10 mouse cellular contexts compared by ENCODE assay signal in the genomic region with DNA sequence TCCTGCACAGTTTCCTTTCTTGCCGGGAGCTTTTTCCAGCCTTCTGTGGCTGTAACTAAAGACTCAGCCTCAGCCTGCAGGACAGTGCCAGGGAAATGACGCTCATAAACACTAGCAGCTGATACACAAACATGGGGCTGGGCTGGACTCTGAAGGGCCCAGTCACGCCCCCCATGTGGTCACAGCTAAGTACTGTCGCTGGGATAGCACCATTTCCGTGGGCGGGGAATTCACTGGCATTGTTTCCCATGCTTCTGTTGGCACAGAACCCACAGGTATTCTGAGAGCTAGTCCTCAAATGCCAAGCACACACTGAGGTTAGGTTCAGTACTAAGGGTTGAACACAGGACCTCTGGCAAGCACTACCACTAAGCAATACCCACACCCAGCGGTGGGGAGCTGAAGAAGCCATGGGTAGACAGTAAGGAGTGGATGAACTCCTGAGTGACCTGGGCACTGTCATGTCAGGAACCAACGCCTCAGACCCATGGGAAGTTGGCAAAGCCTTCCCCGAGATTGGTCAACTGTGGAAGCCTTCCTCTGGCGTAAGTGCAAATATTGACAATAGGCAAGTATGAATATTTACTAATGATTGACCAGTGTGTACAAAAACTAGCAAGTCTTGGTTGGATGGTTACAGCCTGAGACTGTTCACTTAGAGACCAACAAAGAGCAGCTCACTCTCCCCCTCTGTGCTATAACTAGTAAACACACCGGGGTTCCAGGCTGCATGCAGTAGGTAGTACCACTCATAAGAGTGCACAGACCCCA. TPM values are rescaled to one million over a fixed set of nuclear protein-coding genes. Genes with fewer than 3 reads are reported as not detected.
DNase-seq lines count a peak whose midpoint lies in the region; ATAC-seq and TF ChIP-seq lines count a peak whose summit lies in the region.
"Had no signal": no experiment of that assay in that cellular context is flagged by ENCODE, and none has a peak within 500 bp of the region (broad histone marks: within the 10 kb centered on the region; RNA-seq: fewer than 3 reads in every experiment).

No protein-coding gene starts in this region.

- WGBS in kidney, embryonic 14.5 days: 54% methylated on average over 11 of the region's 11 CpGs
- WGBS in cerebellum, adult 2 months: 39% methylated on average over 11 of the region's 11 CpGs
- WGBS in heart, embryonic 15.5 days: 53% methylated on average over 11 of the region's 11 CpGs
- WGBS in lung, embryonic 14.5 days: 51% methylated on average over 11 of the region's 11 CpGs
- 65% methylated on average over 11 of the region's 11 CpGs for WGBS in hindbrain, embryonic 14.5 days

- no peaks in the 10 kb centered on the region; the same call in 1 of the 2 replicates for H3K27me3 ChIP-seq in kidney, embryonic 14.5 days (ENCODE audit: control insufficient read depth, insufficient read depth, low read length)
- H3K27me3 ChIP-seq in cerebellum, adult 2 months (ENCODE audit: control insufficient read depth, insufficient read depth, low read length): no peaks in the 10 kb centered on the region
- peaks cover 14% of the 10 kb centered on the region; the same call in 1 of the 2 replicates for H3K27me3 ChIP-seq in heart, embryonic 15.5 days
- H3K27me3 ChIP-seq in lung, embryonic 14.5 days (ENCODE audit: insufficient read depth, low read length): peaks cover 13% of the 10 kb centered on the region; the same call in 1 of the 2 replicates
- H3K27me3 ChIP-seq in hindbrain, embryonic 14.5 days (ENCODE audit: control insufficient read depth, insufficient read depth, low read length): no peaks in the 10 kb centered on the region

- DNase-seq in kidney, adult 18-20 months: peak; percentile 32
- peak; percentile 61 to 78 for DNase-seq in cerebellum, adult 2 months
- DNase-seq in lung, embryonic 14.5 days: peak; percentile 79
- DNase-seq in thymus, postnatal 25 days: no peak
- no peak for DNase-seq in frontal cortex, postnatal 25 days (ENCODE audit: low spot score in 2 of 2)
- no peak for DNase-seq in hindbrain, embryonic 14.5 days (ENCODE audit: low spot score)

- no peaks in the 10 kb centered on the region for H3K36me3 ChIP-seq in kidney, embryonic 14.5 days (ENCODE audit: control insufficient read depth, insufficient read depth, low read length)
- H3K36me3 ChIP-seq in heart, embryonic 15.5 days: peaks cover 8% of the 10 kb centered on the region; the same call in 1 of the 2 replicates
- no peaks in the 10 kb centered on the region for H3K36me3 ChIP-seq in lung, embryonic 14.5 days (ENCODE audit: insufficient read depth)
- peaks cover 47% of the 10 kb centered on the region for H3K36me3 ChIP-seq in hindbrain, embryonic 14.5 days (replicated peaks; ENCODE audit: control insufficient read depth, insufficient read depth)

- H3K4me3 ChIP-seq in kidney, embryonic 14.5 days (ENCODE audit: low read length): no peak overlapping the region
- no peak overlapping the region for H3K4me3 ChIP-seq in cerebellum, adult 2 months (replicated peaks; ENCODE audit: insufficient read depth, low read depth, low read length)
- H3K4me3 ChIP-seq in heart, embryonic 15.5 days: no peak overlapping the region
- H3K4me3 ChIP-seq in lung, embryonic 14.5 days (ENCODE audit: low read depth, low read length): no peak overlapping the region
- H3K4me3 ChIP-seq in hindbrain, embryonic 14.5 days (replicated peaks; ENCODE audit: low read length): no peak overlapping the region
- H3K4me3 ChIP-seq: erythroblast, embryonic 14.5 days; limb, embryonic 13.5 days had no signal

- no peak for ATAC-seq in kidney, embryonic 14.5 days (ENCODE audit: low FRiP score, low TSS enrichment)
- ATAC-seq in heart, embryonic 15.5 days (replicated peaks; ENCODE audit: insufficient number of reproducible peaks, insufficient read depth, low FRiP score, low read depth): peak; percentile 53; the same call in 1 of the 2 replicates
- ATAC-seq in lung, embryonic 14.5 days (ENCODE audit: insufficient read depth): peak; percentile 70; the same call in 1 of the 2 replicates
- no peak for ATAC-seq in hindbrain, embryonic 14.5 days (ENCODE audit: low FRiP score)

- TF ChIP-seq POLR2A in cerebellum, adult 2 months (IDR thresholded peaks at IDR 0.05; ENCODE audit: borderline replicate concordance, insufficient read depth, low read length): no peak

- H3K27ac ChIP-seq in kidney, embryonic 14.5 days (ENCODE audit: low read depth, low read length): no peak overlapping the region
- peak overlapping the region; percentile 33 for H3K27ac ChIP-seq in cerebellum, adult 2 months (ENCODE audit: insufficient read depth, low read length)
- peak overlapping the region; percentile 53 for H3K27ac ChIP-seq in heart, embryonic 15.5 days
- no peak overlapping the region for H3K27ac ChIP-seq in lung, embryonic 14.5 days (ENCODE audit: low read depth)
- H3K27ac ChIP-seq in hindbrain, embryonic 14.5 days: no peak overlapping the region
- H3K27ac ChIP-seq: limb, embryonic 13.5 days had no signal

- peak; percentile 32; the same call in 1 of the 2 replicates for TF ChIP-seq CTCF in cerebellum, adult 2 months (IDR thresholded peaks at IDR 0.05; ENCODE audit: borderline replicate concordance, insufficient read depth, low read depth, low read length)
- TF ChIP-seq CTCF in lung, embryonic 14.5 days (IDR thresholded peaks at IDR 0.05; ENCODE audit: low read depth): peak; percentile 41

- no peaks in the 10 kb centered on the region for H3K9me3 ChIP-seq in kidney, embryonic 14.5 days (ENCODE audit: control insufficient read depth, low read length)
- no peaks in the 10 kb centered on the region for H3K9me3 ChIP-seq in heart, embryonic 15.5 days (replicated peaks)
- no peaks in the 10 kb centered on the region for H3K9me3 ChIP-seq in lung, embryonic 14.5 days (ENCODE audit: low read depth, low read length)
- no peaks in the 10 kb centered on the region for H3K9me3 ChIP-seq in hindbrain, embryonic 14.5 days (ENCODE audit: control insufficient read depth, low read length)
- H3K9me3 ChIP-seq: limb, embryonic 13.5 days had no signal

- H3K9ac ChIP-seq in kidney, embryonic 14.5 days (ENCODE audit: low read depth, low read length): no peak overlapping the region
- no peak overlapping the region for H3K9ac ChIP-seq in heart, embryonic 15.5 days
- no peak overlapping the region for H3K9ac ChIP-seq in lung, embryonic 14.5 days
- H3K9ac ChIP-seq in hindbrain, embryonic 14.5 days: no peak overlapping the region
- H3K9ac ChIP-seq: limb, embryonic 13.5 days had no signal

- H3K4me1 ChIP-seq in kidney, embryonic 14.5 days (ENCODE audit: control insufficient read depth, insufficient read depth, low read length): peaks cover 12% of the 10 kb centered on the region; the same call in 1 of the 2 replicates
- H3K4me1 ChIP-seq in cerebellum, adult 2 months (ENCODE audit: control insufficient read depth, insufficient read depth, low read length): peaks cover 16% of the 10 kb centered on the region
- H3K4me1 ChIP-seq in heart, embryonic 15.5 days (replicated peaks): peaks cover 32% of the 10 kb centered on the region
- H3K4me1 ChIP-seq in lung, embryonic 14.5 days (ENCODE audit: insufficient read depth): peaks cover 4% of the 10 kb centered on the region; the same call in 1 of the 2 replicates
- peaks cover 18% of the 10 kb centered on the region for H3K4me1 ChIP-seq in hindbrain, embryonic 14.5 days (replicated peaks; ENCODE audit: control insufficient read depth, insufficient read depth, low read length)

- H3K4me2 ChIP-seq in kidney, embryonic 14.5 days (replicated peaks; ENCODE audit: low read depth, low read length): no peak overlapping the region
- peak overlapping the region; percentile 15; the same call in 1 of the 2 replicates for H3K4me2 ChIP-seq in heart, embryonic 15.5 days
- H3K4me2 ChIP-seq in lung, embryonic 14.5 days: no peak overlapping the region
- H3K4me2 ChIP-seq in hindbrain, embryonic 14.5 days (replicated peaks): no peak overlapping the region
- H3K4me2 ChIP-seq: limb, embryonic 13.5 days had no signal

RNA-seq across cellular contexts. Expression of a gene that starts 38.2 kb away (rescaled TPM):
- polyA plus RNA-seq in kidney, embryonic 14.5 days (2014; fragmentation: Nextera tagmentation; extraction: Ambion mirVana): 5.7 and 10.3 TPM in 2 replicates
- polyA plus RNA-seq in cerebellum, adult 2 months (2012; rRNA removed): 81.7 and 85.7 TPM in 2 replicates
- 9.1 and 9.2 TPM in 2 replicates for polyA plus RNA-seq in heart, embryonic 15.5 days (2015; fragmentation: Nextera tagmentation; extraction: Ambion mirVana)
- polyA plus RNA-seq in lung, embryonic 14.5 days (2014; fragmentation: Nextera tagmentation; extraction: Ambion mirVana): 11.6 and 12.1 TPM in 2 replicates
- polyA plus RNA-seq in hindbrain, embryonic 14.5 days (2014; fragmentation: Nextera tagmentation; extraction: Ambion mirVana): 35.3 and 37.2 TPM in 2 replicates
- polyA plus RNA-seq: erythroblast, embryonic 14.5 days had no signal

RNA-seq across cellular contexts. Expression of a gene that starts 41.5 kb away (rescaled TPM):
- polyA plus RNA-seq in kidney, embryonic 14.5 days (2014; fragmentation: Nextera tagmentation; extraction: Ambion mirVana): 48.1 and 60.9 TPM in 2 replicates
- polyA plus RNA-seq in cerebellum, adult 2 months (2012; rRNA removed): 78.4 and 82.3 TPM in 2 replicates
- 125 and 140 TPM in 2 replicates for polyA plus RNA-seq in heart, embryonic 15.5 days (2015; fragmentation: Nextera tagmentation; extraction: Ambion mirVana)
- 53.7 and 55.3 TPM in 2 replicates for polyA plus RNA-seq in lung, embryonic 14.5 days (2014; fragmentation: Nextera tagmentation; extraction: Ambion mirVana)
- 65.1 and 72.0 TPM in 2 replicates for polyA plus RNA-seq in hindbrain, embryonic 14.5 days (2014; fragmentation: Nextera tagmentation; extraction: Ambion mirVana)

RNA-seq across cellular contexts. Expression of a gene that starts 45.2 kb away (rescaled TPM):
- polyA plus RNA-seq in kidney, embryonic 14.5 days (2014; fragmentation: Nextera tagmentation; extraction: Ambion mirVana): 8.7 and 9.3 TPM in 2 replicates
- 3.0 and 3.8 TPM in 2 replicates for polyA plus RNA-seq in cerebellum, adult 2 months (2012; rRNA removed)
- 8.7 and 9.2 TPM in 2 replicates for polyA plus RNA-seq in heart, embryonic 15.5 days (2015; fragmentation: Nextera tagmentation; extraction: Ambion mirVana)
- polyA plus RNA-seq in lung, embryonic 14.5 days (2014; fragmentation: Nextera tagmentation; extraction: Ambion mirVana): 9.7 and 10.0 TPM in 2 replicates
- polyA plus RNA-seq in hindbrain, embryonic 14.5 days (2014; fragmentation: Nextera tagmentation; extraction: Ambion mirVana): 1.7 and 2.1 TPM in 2 replicates
- polyA plus RNA-seq: erythroblast, embryonic 14.5 days had no signal

RNA-seq across cellular contexts. Expression of a gene that starts 50.0 kb away (rescaled TPM):
- 15.7 and 20.6 TPM in 2 replicates for polyA plus RNA-seq in kidney, embryonic 14.5 days (2014; fragmentation: Nextera tagmentation; extraction: Ambion mirVana)
- 296 and 364 TPM in 2 replicates for polyA plus RNA-seq in cerebellum, adult 2 months (2012; rRNA removed)
- polyA plus RNA-seq in heart, embryonic 15.5 days (2015; fragmentation: Nextera tagmentation; extraction: Ambion mirVana): 978 and 1,330 TPM in 2 replicates
- polyA plus RNA-seq in lung, embryonic 14.5 days (2014; fragmentation: Nextera tagmentation; extraction: Ambion mirVana): 41.1 and 64.3 TPM in 2 replicates
- 11.9 and 14.9 TPM in 2 replicates for polyA plus RNA-seq in hindbrain, embryonic 14.5 days (2014; fragmentation: Nextera tagmentation; extraction: Ambion mirVana)
- polyA plus RNA-seq: erythroblast, embryonic 14.5 days had no signal

RNA-seq across cellular contexts. Expression of a gene that starts 51.0 kb away (rescaled TPM):
- 0.72 and 1.0 TPM in 2 replicates for polyA plus RNA-seq in kidney, embryonic 14.5 days (2014; fragmentation: Nextera tagmentation; extraction: Ambion mirVana)
- 3.2 and 3.4 TPM in 2 replicates for polyA plus RNA-seq in cerebellum, adult 2 months (2012; rRNA removed)
- polyA plus RNA-seq in heart, embryonic 15.5 days (2015; fragmentation: Nextera tagmentation; extraction: Ambion mirVana): 236 and 268 TPM in 2 replicates
- polyA plus RNA-seq in lung, embryonic 14.5 days (2014; fragmentation: Nextera tagmentation; extraction: Ambion mirVana): 3.4 and 6.0 TPM in 2 replicates
- 0.83 and 1.8 TPM in 2 replicates for polyA plus RNA-seq in hindbrain, embryonic 14.5 days (2014; fragmentation: Nextera tagmentation; extraction: Ambion mirVana)
- polyA plus RNA-seq: erythroblast, embryonic 14.5 days had no signal

Comparison
In these comparisons a context has a peak if more than half of its experiments do, and no peak if none do; other contexts are left out.
1. DNase-seq: peak in kidney, adult 18-20 months (single experiment), cerebellum, adult 2 months (2 of 2) and lung, embryonic 14.5 days (single experiment); none in thymus, postnatal 25 days (single experiment), frontal cortex, postnatal 25 days (0 of 2) and hindbrain, embryonic 14.5 days (single experiment).
2. ATAC-seq: peak in heart, embryonic 15.5 days (single experiment) and lung, embryonic 14.5 days (single experiment); none in kidney, embryonic 14.5 days (single experiment) and hindbrain, embryonic 14.5 days (single experiment).
3. H3K27ac ChIP-seq: peak in cerebellum, adult 2 months (single experiment) and heart, embryonic 15.5 days (single experiment); none in kidney, embryonic 14.5 days (single experiment), lung, embryonic 14.5 days (single experiment) and hindbrain, embryonic 14.5 days (single experiment).